ENCODE assay signal across 17 mouse cellular contexts in genomic region chr13:93992342-93992882, GRCm38 (mm10).
A peak's percentile ranks its signal among the peaks of the same experiment; 100 is the strongest.
DNase-seq lines count a peak whose midpoint lies in the region; ATAC-seq and TF ChIP-seq lines count a peak whose summit lies in the region.
"Had no signal": no experiment of that assay in that cellular context is flagged by ENCODE, and none has a peak within 500 bp of the region (broad histone marks: within the 10 kb centered on the region; RNA-seq: fewer than 3 reads in every experiment).

No protein-coding gene starts in this region.

- no peak for TF ChIP-seq POLR2A in embryonic fibroblast, embryonic 13.5 days (IDR thresholded peaks at IDR 0.05; ENCODE audit: low read depth, low read length)

- H3K9me3 ChIP-seq in heart, embryonic 10.5 days = no peaks in the 10 kb centered on the region
- H3K9me3 ChIP-seq in lung, embryonic 15.5 days = no peaks in the 10 kb centered on the region
- H3K9me3 ChIP-seq: midbrain, embryonic 12.5 days; neural tube, embryonic 12.5 days had no signal

- intact Hi-C loops in heart, postnatal 10 days (cut with DNase I) = loop anchor here (5.0 kb wide), 1 partner anchor 65 kb away; the partner anchor contains the start of gene Lhfpl2
- intact Hi-C loops in gastrocnemius, postnatal 36 days (cut with DNase I) = no loop called here

- TF ChIP-seq CTCF in embryonic fibroblast, embryonic 13.5 days (IDR thresholded peaks at IDR 0.05; ENCODE audit: borderline replicate concordance, insufficient read depth, low read length) = no peak

- no peak overlapping the region for H3K4me2 ChIP-seq in lung, embryonic 15.5 days
- H3K4me2 ChIP-seq: hindbrain, embryonic 14.5 days; midbrain, embryonic 12.5 days; neural tube, embryonic 12.5 days had no signal

- DNase-seq in heart, embryonic 10.5 days (ENCODE audit: low spot score) = no peak
- DNase-seq in heart, postnatal 10 days = no peak
- no peak for DNase-seq in lung, postnatal 14 days
- DNase-seq in 416B (ENCODE audit: low read depth) = peak; percentile 79
- DNase-seq in gastrocnemius, postnatal 36 days = no peak
- no peak for DNase-seq in right cerebral cortex, postnatal 10 days (ENCODE audit: low spot score in 2 of 2)
- DNase-seq: cerebellum, adult 2 months; kidney, adult 9 months; kidney, postnatal 25 days; left cerebral cortex, postnatal 4 days; liver, postnatal 0 days; thymus, postnatal 14 days had no signal

- 88% methylated on average over 5 of the region's 5 CpGs for WGBS in heart, embryonic 10.5 days
- WGBS in lung, embryonic 15.5 days = 84% methylated on average over 5 of the region's 5 CpGs

- H3K36me3 ChIP-seq in heart, embryonic 10.5 days = no peaks in the 10 kb centered on the region
- no peaks in the 10 kb centered on the region for H3K36me3 ChIP-seq in lung, embryonic 15.5 days
- H3K36me3 ChIP-seq: midbrain, embryonic 12.5 days; neural tube, embryonic 12.5 days had no signal

- H3K9ac ChIP-seq in lung, embryonic 15.5 days = no peak overlapping the region
- H3K9ac ChIP-seq: hindbrain, embryonic 14.5 days; liver, postnatal 0 days; midbrain, embryonic 12.5 days; neural tube, embryonic 12.5 days had no signal

- no peaks in the 10 kb centered on the region; the same call in 1 of the 2 replicates for H3K27me3 ChIP-seq in heart, embryonic 10.5 days (ENCODE audit: insufficient read depth, poor library complexity, severe bottlenecking)
- no peaks in the 10 kb centered on the region for H3K27me3 ChIP-seq in lung, embryonic 15.5 days
- H3K27me3 ChIP-seq: midbrain, embryonic 12.5 days; neural tube, embryonic 12.5 days had no signal

- no peak for ATAC-seq in lung, embryonic 15.5 days (ENCODE audit: borderline replicate concordance, extremely low read depth, low FRiP score, low TSS enrichment)
- ATAC-seq: liver, postnatal 0 days had no signal

- H3K27ac ChIP-seq in heart, embryonic 10.5 days = peak overlapping the region; percentile 75
- H3K27ac ChIP-seq in lung, embryonic 15.5 days = peak overlapping the region; percentile 48
- peak overlapping the region; percentile 48; the same call in 1 of the 2 replicates for H3K27ac ChIP-seq in embryonic fibroblast, embryonic 13.5 days (ENCODE audit: insufficient read depth, low read length)
- H3K27ac ChIP-seq: hindbrain, embryonic 14.5 days; midbrain, embryonic 12.5 days; neural tube, embryonic 12.5 days had no signal

- peaks cover 35% of the 10 kb centered on the region for H3K4me1 ChIP-seq in heart, embryonic 10.5 days
- H3K4me1 ChIP-seq in lung, embryonic 15.5 days = peaks cover 28% of the 10 kb centered on the region; the same call in 1 of the 2 replicates
- H3K4me1 ChIP-seq in embryonic fibroblast, embryonic 13.5 days (ENCODE audit: control insufficient read depth, insufficient read depth, low read length) = no peaks in the 10 kb centered on the region; the same call in 1 of the 2 replicates

- H3K4me3 ChIP-seq in heart, embryonic 10.5 days = no peak overlapping the region
- no peak overlapping the region for H3K4me3 ChIP-seq in lung, embryonic 15.5 days
- no peak overlapping the region for H3K4me3 ChIP-seq in embryonic fibroblast, embryonic 13.5 days (ENCODE audit: insufficient read depth, low read length)
- H3K4me3 ChIP-seq: midbrain, embryonic 12.5 days; neural tube, embryonic 12.5 days had no signal
